Mouse (Mus musculus) lung, postnatal 0 days (tissue): ENCODE data around the gene Dennd6a.

ENCODE experiments used
- CTCF ChIP-seq: IDR thresholded peaks from 2 replicates; pipeline ENCODE4 v1.5.1; 2016; ENCODE audit warnings: antibody characterized with exemption, mild to moderate bottlenecking
- EP300 ChIP-seq: IDR thresholded peaks from 2 replicates; pipeline ENCODE4 v1.6.1; 2016; ENCODE audit warnings: antibody characterized with exemption, mild to moderate bottlenecking, control low read depth

- TF ChIP-seq CTCF = no peak
- no peak for TF ChIP-seq EP300
Observed at GRCm38 (mm10) chr14:26658178-26658577, 84.5 kb downstream of the Dennd6a start.
